11 mouse cellular contexts compared by ENCODE assay signal in genomic region chr2:91324346-91324745, GRCm38 (mm10). TPM values are rescaled to one million over a fixed set of nuclear protein-coding genes. Genes with fewer than 3 reads are reported as not detected.
DNase-seq lines count a peak whose midpoint lies in the region; ATAC-seq lines count a peak whose summit lies in the region.
"Had no signal": no experiment of that assay in that cellular context is flagged by ENCODE, and none has a peak within 500 bp of the region (broad histone marks: within the 10 kb centered on the region; RNA-seq: fewer than 3 reads in every experiment).

No protein-coding gene starts in this region.

- H3K27me3 ChIP-seq in neural tube, embryonic 14.5 days (ENCODE audit: control insufficient read depth, insufficient read depth, low read length): no peaks in the 10 kb centered on the region
- H3K27me3 ChIP-seq: neural tube, embryonic 12.5 days had no signal

- H3K9ac ChIP-seq in neural tube, embryonic 14.5 days (replicated peaks; ENCODE audit: low read depth, low read length): no peak overlapping the region
- H3K9ac ChIP-seq: neural tube, embryonic 12.5 days had no signal

- no peaks in the 10 kb centered on the region for H3K9me3 ChIP-seq in neural tube, embryonic 14.5 days (ENCODE audit: control insufficient read depth, low read length)
- H3K9me3 ChIP-seq: neural tube, embryonic 12.5 days had no signal

- peak; percentile 15 to 41 for DNase-seq in heart, adult 9 months (ENCODE audit: low spot score in 2 of 2)
- DNase-seq in heart, adult 11 months: no peak
- DNase-seq in neural tube, embryonic 10.5 days (ENCODE audit: extremely low spot score, low spot score): no peak
- peak; percentile 37 for DNase-seq in lung, postnatal 36 days
- no peak for DNase-seq in ovary, postnatal 36 days (ENCODE audit: low spot score)
- no peak for DNase-seq in left cerebral cortex, adult 18-20 months (ENCODE audit: low spot score in 2 of 2)
- DNase-seq in adrenal gland, adult 8-10 months: no peak
- DNase-seq: kidney, adult 8-10 months; thymus, postnatal 14 days had no signal

- no peaks in the 10 kb centered on the region for H3K36me3 ChIP-seq in neural tube, embryonic 14.5 days (ENCODE audit: control insufficient read depth, insufficient read depth, low read length)
- H3K36me3 ChIP-seq: neural tube, embryonic 12.5 days had no signal

- H3K4me2 ChIP-seq in neural tube, embryonic 14.5 days (ENCODE audit: low read depth, low read length): no peak overlapping the region

- H3K27ac ChIP-seq in neural tube, embryonic 14.5 days (ENCODE audit: low read depth, low read length): 0 out of 2 replicates have a peak overlapping the region, but pooled peaks have one; percentile 16
- H3K27ac ChIP-seq: neural tube, embryonic 12.5 days had no signal

- 68% methylated on average over 1 of the region's 1 CpGs for WGBS in neural tube, embryonic 14.5 days

- H3K4me3 ChIP-seq in neural tube, embryonic 14.5 days (ENCODE audit: low read depth, low read length): no peak overlapping the region
- H3K4me3 ChIP-seq: neural tube, embryonic 12.5 days had no signal

- peaks cover 14% of the 10 kb centered on the region for H3K4me1 ChIP-seq in neural tube, embryonic 14.5 days (ENCODE audit: control insufficient read depth, insufficient read depth, low read length)

- ATAC-seq in neural tube, embryonic 14.5 days (ENCODE audit: low read depth): no peak

RNA-seq across cellular contexts. Expression of gene Arfgap2, which starts 59.6 kb away (rescaled TPM):
- 52.9 and 68.8 TPM in 2 replicates for polyA plus RNA-seq in neural tube, embryonic 14.5 days (2014; fragmentation: Nextera tagmentation; extraction: Ambion mirVana)
- 10 to 100 TPM; 70.0 to 72.7 TPM for total RNA-seq in left cerebral cortex, adult 18-20 months (2021)
- 100 to 1,000 TPM in 3 of 4 experiments, 10 to 100 TPM in 1; 99.8 to 126 (median 112) TPM for total RNA-seq in adrenal gland, adult 8-10 months (2022)

Comparison
In these comparisons a context has a peak if more than half of its experiments do, and no peak if none do; other contexts are left out.
1. DNase-seq: peak in heart, adult 9 months (2 of 2) and lung, postnatal 36 days (single experiment); none in heart, adult 11 months (single experiment), neural tube, embryonic 10.5 days (single experiment), ovary, postnatal 36 days (single experiment), left cerebral cortex, adult 18-20 months (0 of 2) and adrenal gland, adult 8-10 months (single experiment).